Mouse (Mus musculus) 416B (cell line): Measurements from ENCODE around the gene Ankef1.
A peak's percentile ranks its signal among the peaks of the same experiment; 100 is the strongest.

ENCODE experiments used
- DNase-seq: peaks from one replicate; pipeline ENCODE4 v3.0.0; 2011; ENCODE audit warnings: low read depth

Ankef1 gene

DNA sequence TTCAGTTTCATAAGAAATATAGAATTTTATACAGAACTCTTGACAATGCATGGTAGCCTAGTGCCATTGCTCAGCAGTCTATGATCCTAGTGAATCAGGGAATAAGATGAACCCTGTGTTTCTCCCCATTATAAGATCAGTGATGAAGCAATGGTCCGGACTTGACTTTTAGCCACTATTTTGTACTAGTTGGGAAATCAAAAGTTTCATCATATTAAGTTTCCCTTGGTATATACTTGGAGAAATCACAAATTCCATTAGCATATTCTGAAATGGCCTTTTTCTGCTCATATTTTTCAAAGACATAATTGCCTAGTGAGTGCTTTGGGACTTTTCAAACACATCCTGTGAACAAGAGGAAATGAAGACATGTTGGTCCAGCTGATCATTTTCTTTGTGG lies at the start of gene Ankef1:
Gene Ankef1 (plus strand): TSS at position 260 of the 400 bp plus-strand sequence.
- DNase-seq: no peak

DNA sequence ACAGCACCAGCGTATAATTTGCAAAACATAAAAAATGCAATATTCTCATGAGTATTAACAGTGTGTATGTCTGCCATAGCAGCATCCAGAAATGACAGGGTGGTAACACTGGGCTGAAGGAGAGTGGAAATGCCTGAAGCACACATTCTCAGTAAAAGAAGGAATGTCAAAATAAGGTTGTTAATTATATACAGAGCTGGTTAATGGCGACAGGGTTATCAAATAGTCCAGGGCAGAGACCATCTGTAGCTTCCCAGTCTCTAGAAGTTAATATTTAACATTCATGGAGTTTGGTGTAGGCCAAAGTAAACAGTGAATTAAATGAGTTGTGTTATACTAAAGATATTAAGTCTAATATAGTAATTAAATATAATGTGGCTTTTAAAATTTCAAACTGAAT lies 45.2 kb upstream of the Ankef1 start:
- no peak for DNase-seq

- no peak for DNase-seq
Observed at GRCm38 (mm10) chr2:136456875-136457274, 44.8 kb upstream of the Ankef1 start.

DNA sequence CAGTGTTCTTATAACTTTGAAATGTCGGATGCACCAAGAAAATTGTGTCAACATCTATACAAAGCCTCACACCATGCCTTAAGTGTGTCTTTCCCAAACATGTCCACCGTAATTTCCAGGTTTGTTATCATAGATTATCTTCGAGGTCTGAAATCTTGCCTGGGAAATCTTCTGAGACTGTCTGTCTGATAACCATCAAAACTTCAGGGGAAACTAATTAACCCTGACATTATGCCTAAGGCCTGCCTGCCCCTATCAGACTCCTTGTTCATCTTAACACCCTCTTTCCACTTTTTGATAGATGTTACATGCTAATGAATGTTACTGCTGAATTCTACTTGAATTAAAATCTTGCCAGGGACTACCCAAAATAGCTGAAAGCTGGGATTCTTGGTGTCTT lies 24.1 kb upstream of the Ankef1 start:
- no peak for DNase-seq

GRCm38 (mm10) chr2:136482269-136482668 lies 19.4 kb upstream of the Ankef1 start:
- DNase-seq: no peak

- DNase-seq: no peak
Observed at GRCm38 (mm10) chr2:136483058-136483457, 18.7 kb upstream of the Ankef1 start.

- DNase-seq: peak; percentile 28
Observed at GRCm38 (mm10) chr2:136484955-136485354, 16.8 kb upstream of the Ankef1 start.

DNA sequence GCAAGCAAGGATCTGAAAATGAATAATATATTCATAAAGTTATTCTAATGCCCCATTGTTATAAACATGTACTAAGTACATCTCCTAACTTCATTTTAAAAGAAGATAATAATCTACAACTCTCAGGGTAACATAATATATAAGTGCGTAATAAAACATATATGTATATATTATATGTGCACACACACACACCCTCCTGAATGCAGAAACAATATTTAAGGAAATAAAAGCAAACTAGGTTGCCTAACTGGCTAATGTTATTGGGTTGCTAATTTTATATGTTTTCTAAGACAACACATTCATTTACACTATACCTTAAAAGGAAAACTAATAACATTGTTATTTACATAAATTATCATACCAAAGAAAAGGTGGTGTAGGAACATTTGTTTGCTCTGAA lies 16.3 kb upstream of the Ankef1 start:
- DNase-seq: no peak

- DNase-seq: peak; percentile 90
Observed at GRCm38 (mm10) chr2:136485815-136486619, 15.7 kb upstream of the Ankef1 start.

DNA sequence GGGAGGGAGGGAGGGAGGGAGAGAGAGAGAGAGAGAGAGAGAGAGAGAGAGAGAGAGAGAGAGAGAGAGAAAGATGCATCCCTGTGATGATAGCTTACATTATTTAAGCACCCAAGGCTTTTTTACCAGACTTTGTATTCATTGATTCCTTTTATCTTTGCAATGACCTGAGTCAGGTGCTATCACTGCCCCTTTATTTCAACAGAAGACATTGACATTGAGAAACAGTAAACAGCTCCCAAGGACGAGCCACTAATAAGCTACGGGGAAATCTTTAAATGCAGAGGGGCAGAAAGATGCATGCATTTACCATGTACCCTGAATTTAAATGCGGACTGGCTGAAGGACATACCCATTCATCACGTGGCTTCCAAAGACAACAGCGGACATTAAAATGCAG lies 14.7 kb upstream of the Ankef1 start:
- no peak for DNase-seq

DNA sequence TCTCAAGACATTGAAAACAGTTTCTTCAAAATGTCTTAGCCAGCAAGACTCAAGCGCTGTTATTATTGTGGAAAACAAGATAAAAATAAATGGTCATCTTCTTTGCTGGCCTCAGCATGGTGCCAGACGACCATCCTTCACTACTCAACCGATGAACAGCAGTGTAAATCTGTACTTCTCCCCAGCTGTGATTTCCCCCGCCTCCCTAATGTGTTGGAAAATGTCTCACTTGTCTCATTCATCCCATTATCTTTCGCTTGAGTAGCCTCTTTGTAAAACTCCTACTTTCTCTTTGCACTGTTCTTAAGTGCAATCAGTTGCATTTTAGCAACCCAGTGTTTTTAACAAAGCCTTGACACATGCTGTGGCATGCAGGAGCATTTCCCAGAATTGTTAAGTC lies 9.4 kb downstream of the Ankef1 start:
- no peak for DNase-seq

DNA sequence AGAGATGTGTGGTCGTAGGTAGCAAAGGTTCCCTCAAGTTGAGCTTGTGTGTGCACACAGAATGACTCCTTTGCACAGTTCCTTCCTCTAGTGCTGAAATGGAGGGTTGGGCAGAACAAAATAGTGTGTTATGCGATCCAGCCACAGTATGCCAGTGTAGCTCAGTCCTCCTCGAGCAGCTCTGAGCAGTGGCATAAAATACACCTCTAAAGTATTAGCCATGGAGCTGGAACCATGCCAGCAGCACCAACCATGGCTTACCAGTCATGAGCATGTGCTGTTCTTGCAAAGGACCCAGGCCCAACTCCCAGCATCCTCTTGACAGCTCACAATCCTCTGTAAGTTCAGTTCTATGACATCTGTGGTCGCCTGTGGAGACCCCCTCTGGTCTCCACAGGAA lies 10.0 kb downstream of the Ankef1 start:
- no peak for DNase-seq

DNA sequence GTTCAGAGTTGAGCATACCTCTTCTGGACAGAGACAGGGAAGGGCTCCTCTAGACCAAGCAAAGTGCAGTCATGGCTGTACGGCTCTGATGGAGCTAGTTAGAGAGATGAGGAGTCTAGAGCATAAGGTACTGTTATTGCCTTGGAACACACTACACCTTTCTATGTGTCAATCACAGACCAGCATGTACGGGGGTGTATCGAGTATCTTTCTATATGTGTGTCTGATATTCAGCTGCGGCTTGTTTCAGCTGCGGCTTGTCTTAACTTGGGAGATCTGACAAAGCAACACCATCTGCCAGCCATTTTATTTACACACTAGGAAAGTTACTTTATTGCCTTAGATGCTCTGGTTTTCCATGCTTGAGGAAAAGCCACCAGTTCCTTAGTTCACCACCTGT lies 11.1 kb downstream of the Ankef1 start:
- DNase-seq: no peak

DNA sequence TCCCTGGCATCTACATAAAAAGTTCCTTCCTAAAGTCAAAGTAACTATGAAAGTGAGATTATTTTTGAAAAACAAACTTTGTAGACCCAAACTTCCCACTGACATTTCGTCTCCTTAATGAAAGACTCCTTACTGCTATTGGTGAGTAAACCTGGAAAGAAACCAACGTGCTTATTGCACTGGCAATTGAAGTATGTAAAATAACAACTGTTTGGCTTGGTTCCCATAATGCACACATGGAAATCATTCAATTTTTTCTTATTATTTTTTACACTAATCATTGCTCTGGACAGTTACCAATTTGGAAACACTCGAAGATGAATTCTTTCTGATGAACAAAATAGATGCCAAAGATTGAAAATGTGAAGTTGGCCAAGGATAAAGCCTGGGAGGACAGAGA lies 12.1 kb downstream of the Ankef1 start:
- DNase-seq: no peak

- no peak for DNase-seq
Observed at GRCm38 (mm10) chr2:136515501-136515900, 13.8 kb downstream of the Ankef1 start.

DNA sequence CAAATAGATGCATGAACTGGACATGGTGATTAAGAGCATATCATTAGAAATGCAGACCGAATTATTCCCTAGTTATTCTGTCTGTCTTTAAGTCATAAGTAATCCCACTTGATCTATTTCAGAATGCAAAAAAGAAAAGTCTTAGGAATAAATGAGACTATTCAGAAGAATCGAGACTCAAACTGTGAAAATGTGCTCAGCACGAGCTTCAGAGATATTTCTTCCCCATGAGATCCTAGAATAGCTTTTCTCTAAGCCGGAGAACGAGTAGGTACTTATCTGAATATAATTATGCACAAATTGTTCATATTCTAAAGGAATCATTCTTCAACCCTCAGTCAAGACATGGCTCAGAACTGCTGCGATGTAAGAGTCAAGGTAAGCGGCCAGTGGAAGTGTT lies 27.2 kb downstream of the Ankef1 start:
- no peak for DNase-seq

DNA sequence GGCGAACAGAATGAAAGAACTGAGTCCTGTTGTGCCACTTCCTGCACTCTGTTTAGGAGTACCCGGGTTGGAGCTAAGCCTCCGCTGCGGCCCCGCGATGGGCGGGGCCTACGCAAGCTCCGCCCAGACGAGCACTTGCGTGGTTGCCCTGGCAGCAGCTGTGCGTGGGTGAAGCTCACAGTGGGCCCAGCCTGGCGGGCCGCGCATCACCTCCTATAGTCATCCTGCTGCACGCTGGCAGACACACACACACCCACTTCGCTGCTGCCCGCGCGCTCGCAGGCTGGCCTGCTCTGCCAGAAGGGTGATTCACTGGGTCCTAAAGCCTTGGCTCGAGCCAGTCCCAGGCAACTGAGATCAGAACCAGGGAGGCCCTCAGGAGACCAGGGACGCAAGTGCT lies 30.3 kb downstream of the Ankef1 start:
- DNase-seq: no peak

DNA sequence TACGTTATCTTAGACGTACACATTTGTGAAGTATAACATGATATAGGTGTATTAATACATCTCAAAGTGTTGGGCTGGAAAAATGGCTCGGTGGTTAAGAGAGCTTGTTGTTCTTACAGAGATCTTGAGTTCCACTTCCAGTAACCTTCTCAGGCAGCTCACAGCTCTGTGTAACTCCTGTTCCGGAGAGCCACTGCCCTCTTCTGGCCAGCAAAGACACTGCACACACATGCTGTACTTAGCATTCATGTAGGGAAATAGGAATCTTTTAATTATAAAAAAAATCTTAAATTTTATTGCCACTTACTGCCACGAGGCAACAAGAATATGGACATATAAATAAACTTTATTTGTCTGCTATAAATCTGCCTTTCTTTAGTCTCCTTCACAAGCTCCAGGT lies 56.3 kb downstream of the Ankef1 start:
- peak; percentile 35 for DNase-seq

- no peak for DNase-seq
Observed at GRCm38 (mm10) chr2:136562336-136562735, 60.6 kb downstream of the Ankef1 start.

GRCm38 (mm10) chr2:136570856-136571255 lies 69.1 kb downstream of the Ankef1 start:
- no peak for DNase-seq

GRCm38 (mm10) chr2:136582762-136583161 lies 81.1 kb downstream of the Ankef1 start:
- peak; percentile 15 for DNase-seq

DNA sequence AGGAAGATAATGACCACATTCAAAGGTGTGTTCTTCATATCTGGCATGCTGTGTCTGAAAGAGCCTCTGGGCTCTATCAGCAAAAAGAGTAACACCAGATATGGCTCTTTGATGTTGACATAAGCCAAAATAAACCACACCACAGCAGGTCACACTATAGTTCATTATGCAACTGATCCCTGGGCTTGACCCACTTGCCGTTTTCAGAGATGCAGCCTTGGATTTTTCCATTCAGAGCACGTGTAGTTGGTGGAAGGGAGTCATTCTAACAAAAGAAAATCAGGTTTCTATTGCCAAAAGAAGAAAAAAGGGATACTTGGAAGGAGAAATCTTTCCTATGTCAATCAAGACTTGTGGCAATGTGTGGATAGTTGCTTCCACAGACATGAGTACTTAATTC lies 87.1 kb downstream of the Ankef1 start:
- DNase-seq: no peak

GRCm38 (mm10) chr2:136596451-136596850 lies 94.7 kb downstream of the Ankef1 start:
- DNase-seq: peak; percentile 24

DNA sequence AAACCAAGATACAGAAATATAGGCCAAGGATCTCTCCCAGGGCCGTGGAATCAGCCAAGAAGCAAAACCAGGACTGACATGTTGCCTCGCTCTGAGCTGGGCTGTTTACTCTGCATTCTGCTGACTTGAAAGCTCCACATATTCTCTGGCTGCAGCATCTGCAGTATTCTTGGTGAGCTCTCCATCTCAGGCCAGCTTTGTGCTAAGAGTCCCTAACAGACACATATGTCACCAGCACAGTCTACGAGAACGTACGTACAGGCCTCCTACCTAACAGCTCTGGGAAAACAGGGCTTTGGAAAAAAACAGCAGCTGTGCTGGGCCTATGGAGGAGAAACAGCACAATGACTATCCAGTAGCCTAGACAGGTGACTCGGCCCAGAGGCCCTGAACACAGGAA lies 97.0 kb downstream of the Ankef1 start:
- DNase-seq: no peak
